Mouse (Mus musculus): ENCODE data around the gene Isg20l2. TPM values are rescaled to one million over a fixed set of nuclear protein-coding genes. Genes with fewer than 3 reads are reported as not detected.
"Not testable (repeated sequence)": the region's sequence is repeated elsewhere in the genome, so short reads cannot be mapped to it uniquely, and the experiment has no call there.

Isg20l2 gene
- 22.0 and 22.3 TPM in 2 replicates for polyA plus RNA-seq (2012; ENCODE audit: insufficient read depth, insufficient read length, missing spikeins)

DNA sequence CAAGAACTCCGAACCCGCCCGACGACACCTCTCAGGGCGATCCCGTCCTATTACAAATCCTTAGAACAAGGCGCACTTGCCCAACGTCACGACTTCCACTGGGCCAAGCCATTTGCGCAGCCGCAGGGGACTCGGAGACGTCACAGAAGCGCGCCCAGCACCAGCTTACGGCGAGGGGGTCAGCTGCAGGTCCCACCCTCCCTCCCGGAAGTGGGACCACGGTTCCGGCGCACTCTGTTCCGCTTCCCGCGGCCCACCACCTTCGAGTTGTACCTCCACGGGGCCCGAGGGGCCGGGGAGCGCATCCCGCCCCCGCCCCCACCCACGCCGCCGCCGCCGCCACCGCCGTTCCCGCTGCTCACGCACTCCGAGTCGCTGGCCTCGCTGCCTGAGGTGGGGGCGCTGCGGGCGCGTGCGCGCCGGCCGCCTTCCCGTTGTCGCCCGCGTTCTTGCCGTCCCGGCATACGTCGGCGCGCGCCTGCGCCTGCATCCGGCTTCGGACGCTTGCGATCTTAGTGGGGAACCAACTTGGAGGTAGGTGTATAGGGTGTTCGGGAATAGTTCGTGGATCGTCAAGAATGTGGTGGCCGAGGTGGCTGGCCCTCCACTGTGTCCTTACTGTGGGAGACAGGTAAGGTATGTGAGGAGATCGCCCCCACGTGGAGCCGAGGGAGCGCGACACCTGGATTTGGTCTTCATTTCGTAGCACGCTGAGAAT, at the start of gene Isg20l2, which contains the start of gene Rrnad1:
Isg20l2 (plus strand) TSS at position 237 of the 718 bp plus-strand sequence.
Rrnad1 (minus strand) TSS at position 640 of the 718 bp plus-strand sequence.
- TF ChIP-seq POLR2A (IDR thresholded peaks at IDR 0.05; ENCODE audit: borderline replicate concordance, low read depth, low read length): no peak
- TF ChIP-seq CTCF (IDR thresholded peaks at IDR 0.05; ENCODE audit: low read depth, low read length): peak; percentile 74
- H3K4me1 ChIP-seq (ENCODE audit: control insufficient read depth, insufficient read depth, low read length): peaks cover 17% of the 10 kb centered on the region
- H3K4me3 ChIP-seq (ENCODE audit: insufficient read depth, low read length): peak within 1 kb of the TSS; percentile 93
- H3K27ac ChIP-seq (ENCODE audit: insufficient read depth, low read depth, low read length): peak within 1 kb of the TSS; percentile 59

DNA sequence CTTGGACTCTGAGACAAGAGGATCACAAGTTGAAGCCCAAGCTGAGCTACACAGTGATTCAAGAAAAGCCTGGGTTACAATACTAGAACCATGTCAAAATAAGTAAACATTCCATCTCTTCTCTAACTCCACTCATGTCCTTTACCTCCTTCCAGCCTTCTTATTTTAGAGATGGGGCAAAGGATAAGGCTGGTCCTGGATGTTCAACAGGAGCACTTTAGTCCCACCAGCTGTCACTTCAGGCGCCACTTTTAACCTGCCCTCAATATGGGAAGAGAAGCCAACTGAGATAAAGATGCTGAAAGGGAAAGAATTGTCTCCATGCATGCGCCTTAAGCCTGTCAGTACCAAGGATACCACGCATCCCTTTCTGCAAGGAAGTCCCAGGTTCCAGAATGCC, 45.8 kb upstream of the Isg20l2 start:
- Histone ChIP-seq H3K27ac (ENCODE audit: insufficient read depth, low read depth, low read length) (no peak overlapping the region), H3K4me3 (ENCODE audit: insufficient read depth, low read length) (peak overlapping the region; percentile 74), H3K4me1 (ENCODE audit: control insufficient read depth, insufficient read depth, low read length) (peaks cover 13% of the 10 kb centered on the region)
- TF ChIP-seq POLR2A (IDR thresholded peaks at IDR 0.05; ENCODE audit: borderline replicate concordance, low read depth, low read length) (no peak), CTCF (IDR thresholded peaks at IDR 0.05; ENCODE audit: low read depth, low read length) (no peak)

DNA sequence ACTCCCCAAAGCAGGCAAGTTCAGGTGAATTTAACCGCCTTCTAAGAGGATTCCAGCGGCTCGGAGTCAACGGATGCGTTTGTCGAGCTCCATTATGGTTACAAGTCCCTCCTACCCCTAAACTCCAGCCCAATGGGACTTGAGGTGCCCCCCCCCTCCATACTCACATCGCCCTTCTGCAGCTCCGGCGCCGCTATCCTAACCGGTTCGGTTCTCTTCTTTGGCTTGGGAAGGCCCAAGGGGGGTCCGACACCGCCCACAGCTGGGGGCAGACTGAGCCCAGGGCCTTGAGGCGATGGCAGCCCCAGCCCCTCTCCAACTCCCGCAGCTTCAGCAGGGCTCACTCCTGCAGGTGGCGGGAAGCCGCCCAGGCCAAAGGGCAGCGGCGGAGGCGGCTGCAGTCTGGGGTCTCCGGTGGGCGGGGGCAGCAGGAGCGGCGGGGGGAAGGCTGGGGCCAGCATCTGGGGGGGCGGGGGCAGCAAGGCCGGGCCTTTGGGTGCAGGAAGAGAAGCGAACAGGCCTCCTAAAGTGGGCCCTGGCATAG, 45.3 kb upstream of the Isg20l2 start:
- Histone ChIP-seq H3K4me1 (ENCODE audit: control insufficient read depth, insufficient read depth, low read length) (peaks cover 13% of the 10 kb centered on the region), H3K4me3 (ENCODE audit: insufficient read depth, low read length) (peak overlapping the region; percentile 74), H3K27ac (ENCODE audit: insufficient read depth, low read depth, low read length) (peak overlapping the region; percentile 71)
- no peak for TF ChIP-seq POLR2A (IDR thresholded peaks at IDR 0.05; ENCODE audit: borderline replicate concordance, low read depth, low read length)
- no peak for TF ChIP-seq CTCF (IDR thresholded peaks at IDR 0.05; ENCODE audit: low read depth, low read length)

DNA sequence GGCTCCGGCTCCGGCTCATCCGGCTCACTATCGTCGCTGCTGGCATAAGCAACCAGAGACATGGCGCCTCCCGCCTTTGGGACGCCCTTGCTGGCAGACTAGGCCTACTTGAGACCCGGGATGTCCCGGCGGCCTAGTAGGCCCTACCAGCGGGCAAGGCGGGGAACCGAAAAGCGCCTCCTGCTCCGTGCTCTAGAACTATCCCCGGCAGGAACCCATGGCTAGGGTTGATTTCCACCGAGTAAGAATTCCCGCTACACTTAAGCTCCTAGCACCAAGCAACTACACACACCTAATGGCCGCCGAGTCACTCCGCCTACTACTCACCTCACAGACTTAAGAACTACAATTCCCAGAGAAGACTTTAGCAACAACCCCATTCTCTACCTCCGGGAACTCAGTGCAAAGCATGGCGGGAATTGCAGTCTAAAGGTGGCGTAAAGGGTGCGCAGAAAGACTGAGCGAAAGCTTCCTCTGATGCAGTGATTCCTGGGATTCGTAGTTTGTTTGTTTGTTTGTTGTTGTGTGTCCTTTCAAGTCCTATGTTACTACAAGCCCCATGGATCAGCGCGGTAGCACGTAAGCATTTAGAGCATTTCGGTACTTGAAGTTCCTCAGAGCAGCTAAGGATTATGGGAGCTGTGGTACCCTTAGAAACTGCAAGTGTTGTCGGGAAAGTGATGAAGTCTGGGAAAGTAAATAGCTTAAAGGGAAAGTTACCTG, 44.7 kb upstream of the Isg20l2 start, which contains the start of gene Prcc:
Prcc (minus strand) TSS at position 328 of the 723 bp plus-strand sequence.
- Histone ChIP-seq H3K4me1 (ENCODE audit: control insufficient read depth, insufficient read depth, low read length) (peaks cover 13% of the 10 kb centered on the region), H3K27ac (ENCODE audit: insufficient read depth, low read depth, low read length) (peak within 1 kb of the TSS; percentile 71), H3K4me3 (ENCODE audit: insufficient read depth, low read length) (peak within 1 kb of the TSS; percentile 74)
- TF ChIP-seq CTCF (IDR thresholded peaks at IDR 0.05; ENCODE audit: low read depth, low read length): no peak
- no peak for TF ChIP-seq POLR2A (IDR thresholded peaks at IDR 0.05; ENCODE audit: borderline replicate concordance, low read depth, low read length)

DNA sequence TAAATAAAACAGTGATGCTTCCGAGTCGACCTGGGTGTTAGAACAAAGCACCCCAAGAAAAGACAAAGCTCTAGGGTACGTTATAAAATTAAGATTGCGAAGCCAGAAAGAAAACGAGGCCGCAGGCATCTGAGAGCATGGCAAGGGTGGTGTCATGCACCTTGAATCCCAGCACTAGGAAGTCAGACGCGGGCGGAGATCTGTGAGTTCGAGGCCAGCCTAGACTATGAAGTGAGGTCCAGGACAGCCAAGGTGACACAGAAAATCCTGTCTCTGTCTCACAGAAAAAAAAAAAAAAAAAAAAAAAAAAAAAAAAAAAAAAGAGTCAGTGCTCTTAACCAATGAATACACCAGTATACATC, 44.1 kb upstream of the Isg20l2 start:
- H3K27ac ChIP-seq (ENCODE audit: insufficient read depth, low read depth, low read length): no peak overlapping the region
- peaks cover 13% of the 10 kb centered on the region for H3K4me1 ChIP-seq (ENCODE audit: control insufficient read depth, insufficient read depth, low read length)
- no peak for TF ChIP-seq POLR2A (IDR thresholded peaks at IDR 0.05; ENCODE audit: borderline replicate concordance, low read depth, low read length)
- TF ChIP-seq CTCF (IDR thresholded peaks at IDR 0.05; ENCODE audit: low read depth, low read length): no peak

DNA sequence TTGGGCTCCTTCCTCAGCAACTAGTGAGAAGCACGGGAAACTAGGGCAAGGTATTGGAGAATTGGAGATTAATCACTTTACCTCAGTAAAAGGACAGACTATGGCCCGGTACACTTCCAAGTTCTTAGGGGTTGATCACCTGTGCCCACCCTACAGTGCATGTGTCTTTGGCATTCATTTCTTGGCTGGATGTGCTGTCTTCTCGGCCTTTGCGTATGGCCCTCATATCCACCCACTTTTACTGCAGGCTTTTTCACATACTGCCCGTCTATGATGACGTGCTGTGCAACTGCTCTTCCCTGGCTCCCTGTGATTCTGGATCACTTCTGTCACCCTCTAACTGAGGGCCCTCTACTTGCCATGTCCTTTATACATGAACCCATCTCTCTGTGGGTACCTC, 43.7 kb upstream of the Isg20l2 start:
- TF ChIP-seq POLR2A (IDR thresholded peaks at IDR 0.05; ENCODE audit: borderline replicate concordance, low read depth, low read length) (no peak), CTCF (IDR thresholded peaks at IDR 0.05; ENCODE audit: low read depth, low read length) (no peak)
- peak overlapping the region; percentile 55; the same call in 1 of the 2 replicates for H3K4me3 ChIP-seq (ENCODE audit: insufficient read depth, low read length)
- peaks cover 13% of the 10 kb centered on the region for H3K4me1 ChIP-seq (ENCODE audit: control insufficient read depth, insufficient read depth, low read length)
- H3K27ac ChIP-seq (ENCODE audit: insufficient read depth, low read depth, low read length): no peak overlapping the region

More for the DNA sequence above, 44.1 kb upstream of the Isg20l2 start:
- peak overlapping the region; percentile 55 for H3K4me3 ChIP-seq (ENCODE audit: insufficient read depth, low read length)

DNA sequence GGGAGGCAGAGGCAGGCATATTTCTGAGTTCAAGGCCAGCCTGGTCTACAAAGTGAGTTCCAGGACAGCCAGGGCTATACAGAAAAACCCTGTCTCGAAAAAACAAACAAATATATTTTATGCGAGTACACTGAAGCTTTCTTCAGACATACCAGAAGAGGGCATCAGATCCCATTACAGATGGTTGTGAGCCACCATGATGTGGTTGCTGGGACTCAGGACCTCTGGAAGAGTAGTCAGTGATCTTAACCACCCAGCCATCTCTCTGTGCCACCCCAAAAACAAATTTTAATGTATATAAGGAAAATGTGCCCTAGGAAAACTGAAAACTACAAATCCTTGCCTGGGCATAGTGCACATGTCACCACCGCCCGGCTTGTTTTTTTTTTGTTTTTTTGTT, 42.7 kb upstream of the Isg20l2 start:
- peaks cover 12% of the 10 kb centered on the region for H3K4me1 ChIP-seq (ENCODE audit: control insufficient read depth, insufficient read depth, low read length)
- not testable (repeated sequence) for H3K4me3 ChIP-seq (ENCODE audit: insufficient read depth, low read length); H3K27ac ChIP-seq (ENCODE audit: insufficient read depth, low read depth, low read length)

DNA sequence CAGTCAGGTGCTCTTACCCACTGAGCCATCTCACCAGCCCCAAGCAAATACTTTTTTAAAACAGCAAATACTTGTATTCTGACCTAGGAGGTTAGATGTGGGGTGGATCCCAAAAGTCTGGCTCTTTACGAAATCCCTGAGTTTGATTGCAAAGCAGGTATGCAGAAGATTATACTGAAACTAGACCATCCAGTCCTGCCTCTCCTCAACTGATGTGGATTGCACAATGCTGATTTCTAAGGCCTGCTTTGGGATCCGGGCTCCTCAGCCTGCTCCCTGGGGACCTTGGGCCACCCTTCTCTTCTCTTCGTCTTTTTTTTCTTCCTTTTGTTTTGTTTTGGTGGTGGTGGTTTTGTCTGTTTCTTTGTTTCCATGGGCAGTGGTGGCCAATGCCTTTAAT, 38.6 kb upstream of the Isg20l2 start:
- Histone ChIP-seq H3K27ac (ENCODE audit: insufficient read depth, low read depth, low read length) (no peak overlapping the region), H3K4me3 (ENCODE audit: insufficient read depth, low read length) (no peak overlapping the region), H3K4me1 (ENCODE audit: control insufficient read depth, insufficient read depth, low read length) (0 out of 2 replicates have a peak, but pooled peaks cover 2% of the 10 kb centered on the region)
- no peak for TF ChIP-seq CTCF (IDR thresholded peaks at IDR 0.05; ENCODE audit: low read depth, low read length)
- no peak for TF ChIP-seq POLR2A (IDR thresholded peaks at IDR 0.05; ENCODE audit: borderline replicate concordance, low read depth, low read length)

DNA sequence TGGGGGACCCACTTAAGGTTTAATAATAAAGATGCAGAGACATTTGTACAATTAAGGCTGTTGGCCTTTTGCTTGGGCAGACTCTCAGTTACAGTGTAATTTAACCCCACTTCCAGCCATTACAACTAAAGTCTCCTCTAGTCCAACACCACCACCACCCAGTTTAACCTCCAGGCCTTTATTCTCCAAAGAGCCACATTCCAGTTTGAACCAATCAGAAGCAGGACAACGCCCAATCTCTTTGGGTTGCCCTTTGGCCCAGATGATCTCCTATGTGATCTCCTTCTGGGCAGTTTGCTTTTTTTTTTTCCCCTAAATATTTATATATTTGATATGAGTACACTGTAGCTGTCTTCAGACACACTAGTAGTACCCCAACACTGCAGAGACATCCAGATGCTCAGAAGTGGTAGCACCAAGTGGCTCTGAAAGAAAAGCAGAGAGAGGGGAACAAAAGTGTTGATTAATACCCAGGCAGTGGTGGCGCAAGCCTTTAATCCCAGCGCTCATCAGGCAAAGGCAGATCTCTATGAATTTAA, 36.7 kb upstream of the Isg20l2 start:
- Histone ChIP-seq H3K27ac (ENCODE audit: insufficient read depth, low read depth, low read length) (no peak overlapping the region), H3K4me1 (ENCODE audit: control insufficient read depth, insufficient read depth, low read length) (0 out of 2 replicates have a peak, but pooled peaks cover 2% of the 10 kb centered on the region), H3K4me3 (ENCODE audit: insufficient read depth, low read length) (no peak overlapping the region)
- TF ChIP-seq CTCF (IDR thresholded peaks at IDR 0.05; ENCODE audit: low read depth, low read length): no peak
- no peak for TF ChIP-seq POLR2A (IDR thresholded peaks at IDR 0.05; ENCODE audit: borderline replicate concordance, low read depth, low read length)

Data from bone marrow macrophage, adult 2 months (primary cell).